Mouse (Mus musculus): ENCODE measurements around the gene Dnajc16.

Dnajc16 gene

GRCm38 (mm10) chr4:141763476-141763875 lies 27.3 kb downstream of the Dnajc16 start:
- DNase-seq (ENCODE audit: low spot score): no peak

- DNase-seq (ENCODE audit: low spot score): no peak
Observed at GRCm38 (mm10) chr4:141762102-141762598, 28.6 kb downstream of the Dnajc16 start.

DNA sequence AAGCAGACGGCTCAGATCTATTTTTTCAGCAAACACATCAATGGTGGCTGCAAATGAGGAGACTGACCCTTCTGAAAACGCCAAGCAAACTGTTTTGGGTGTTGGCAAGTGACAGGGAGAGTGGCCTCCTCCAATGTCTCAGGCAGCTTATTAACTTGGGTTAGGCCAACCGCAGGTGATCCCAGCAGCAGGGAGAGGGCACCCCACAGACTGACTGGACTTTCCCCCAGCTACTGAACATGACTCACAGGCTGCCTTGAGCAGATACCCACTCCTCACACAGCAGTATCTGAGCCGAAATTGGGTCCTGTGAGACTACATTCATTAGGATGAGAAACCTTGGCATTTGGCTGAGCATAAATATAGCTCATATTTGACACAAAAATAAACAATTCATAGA lies 29.8 kb downstream of the Dnajc16 start:
- DNase-seq (ENCODE audit: low spot score): no peak

GRCm38 (mm10) chr4:141758874-141759542 lies 31.7 kb downstream of the Dnajc16 start:
- DNase-seq (ENCODE audit: low spot score): no peak

DNA sequence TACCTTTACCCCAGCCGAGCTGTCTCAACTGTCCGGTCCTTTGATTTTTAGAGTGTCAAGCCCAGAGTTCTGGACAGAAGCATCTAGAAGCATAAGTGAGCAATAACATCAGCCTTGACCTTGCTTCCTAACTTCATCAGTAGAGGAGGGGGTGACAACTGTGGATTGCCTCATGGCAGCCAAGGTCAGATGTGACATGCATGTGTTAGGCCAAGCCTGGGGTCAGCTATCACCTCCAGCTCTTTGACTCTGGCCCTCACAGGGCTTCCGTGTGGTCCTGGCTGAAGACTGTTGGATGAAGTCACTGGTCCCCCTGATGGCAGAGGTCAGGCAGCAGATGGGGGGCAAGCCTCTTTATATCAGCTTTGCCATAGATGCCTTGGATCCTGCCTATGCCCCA lies 33.6 kb downstream of the Dnajc16 start:
- no peak for DNase-seq (ENCODE audit: low spot score)

DNA sequence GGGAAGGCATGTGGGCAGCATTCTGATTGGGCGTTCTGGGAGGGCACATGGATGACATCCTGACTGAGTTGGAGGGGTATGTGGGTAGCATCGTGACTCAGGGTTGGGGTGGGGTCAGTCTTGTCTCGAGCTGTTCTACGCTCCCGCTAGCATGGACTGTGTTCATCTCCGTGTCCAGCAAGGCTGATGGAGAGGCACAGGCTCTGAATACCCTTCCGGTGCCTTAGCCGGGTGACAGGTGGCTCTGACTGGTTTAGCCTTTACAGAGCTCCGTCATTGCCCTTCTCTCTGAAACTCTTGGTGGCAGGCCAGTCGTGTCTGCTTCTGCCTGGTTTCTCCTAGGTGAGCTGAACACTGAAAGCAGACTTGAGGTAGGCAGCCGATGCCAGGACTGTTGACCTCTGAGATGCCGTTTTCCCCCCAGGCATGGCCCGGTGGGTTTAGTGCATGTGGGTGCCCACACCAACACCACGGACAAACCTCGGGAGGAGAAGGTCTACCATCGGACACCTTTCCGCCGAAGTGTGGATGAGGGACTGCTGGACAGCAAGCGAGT lies 35.3 kb downstream of the Dnajc16 start:
- DNase-seq (ENCODE audit: low spot score): no peak

DNA sequence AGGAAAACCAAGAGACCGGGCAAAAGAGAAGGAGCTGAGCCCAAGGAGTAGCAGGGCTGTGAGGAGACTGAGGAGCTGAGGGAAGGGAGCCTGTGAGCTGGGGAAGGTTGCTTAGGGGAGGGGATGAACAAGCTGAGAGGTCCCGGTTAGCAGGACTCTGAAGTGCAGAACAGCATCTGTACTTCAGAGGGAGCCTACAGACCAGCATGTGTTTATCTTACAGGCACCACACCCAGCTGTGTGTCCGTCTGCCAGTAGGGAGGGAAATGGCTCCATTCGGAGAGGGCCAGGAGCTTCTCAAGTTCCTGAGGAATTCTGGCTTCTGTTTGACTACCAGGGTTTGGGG lies 38.7 kb downstream of the Dnajc16 start:
- DNase-seq (ENCODE audit: low spot score): peak; percentile 28

DNA sequence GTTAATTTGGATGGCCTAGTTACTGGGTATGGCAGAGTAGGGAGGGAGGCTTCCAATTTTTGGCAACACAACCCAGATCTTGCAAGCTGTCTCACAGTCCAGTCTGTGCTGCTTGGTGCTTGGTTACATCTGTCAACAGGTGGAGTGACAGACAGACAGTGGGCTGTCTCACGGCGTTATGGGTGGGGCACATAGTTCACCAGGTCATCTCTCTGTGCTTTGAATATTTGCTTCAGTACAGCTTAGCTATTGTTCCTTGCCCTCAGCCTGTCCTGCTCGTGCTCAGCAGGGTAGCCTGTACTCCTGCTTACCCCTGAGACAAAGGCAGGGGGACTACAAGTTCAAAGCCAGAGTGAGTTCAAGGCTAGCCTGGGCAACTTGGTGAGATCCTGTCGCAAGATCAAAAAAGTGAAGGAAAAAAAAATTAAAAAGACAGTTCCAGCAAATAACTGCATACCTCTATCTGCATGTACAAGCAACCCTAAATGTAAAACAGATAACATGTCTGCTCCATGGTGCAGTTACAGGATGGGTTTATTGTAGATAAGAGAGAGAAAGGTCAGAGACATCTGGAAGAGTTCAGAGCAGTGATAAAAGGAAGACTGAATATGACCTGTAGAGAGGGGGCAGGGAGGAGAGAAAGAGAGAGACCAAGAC lies 39.2 kb downstream of the Dnajc16 start:
- DNase-seq (ENCODE audit: low spot score): no peak

DNA sequence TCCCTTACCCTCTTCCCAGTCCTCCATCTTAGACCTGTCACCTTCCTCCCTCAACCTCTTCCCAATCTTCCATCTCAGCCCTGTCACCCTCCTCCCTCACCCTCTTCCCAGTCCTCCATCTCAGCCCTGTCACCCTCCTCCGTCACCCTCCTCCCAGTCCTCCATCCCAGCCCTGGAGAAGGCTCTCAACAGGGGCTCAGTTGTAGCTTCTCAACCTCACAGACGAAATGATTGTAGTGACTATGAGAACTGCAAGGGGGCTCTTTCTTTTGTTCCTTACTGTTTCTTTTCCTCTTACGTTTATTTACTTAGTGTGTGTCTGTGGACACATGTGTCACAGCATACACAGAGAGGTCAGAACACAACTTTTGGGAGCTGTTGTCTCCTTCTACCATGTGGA lies 39.9 kb downstream of the Dnajc16 start:
- DNase-seq (ENCODE audit: low spot score): no peak

GRCm38 (mm10) chr4:141749557-141749956 lies 41.2 kb downstream of the Dnajc16 start:
- DNase-seq (ENCODE audit: low spot score): no peak

GRCm38 (mm10) chr4:141746578-141747346 lies 44.0 kb downstream of the Dnajc16 start, which contains the start of gene Agmat:
Gene Agmat (plus strand): TSS chr4:141746672.
- no peak for DNase-seq (ENCODE audit: low spot score)

DNA sequence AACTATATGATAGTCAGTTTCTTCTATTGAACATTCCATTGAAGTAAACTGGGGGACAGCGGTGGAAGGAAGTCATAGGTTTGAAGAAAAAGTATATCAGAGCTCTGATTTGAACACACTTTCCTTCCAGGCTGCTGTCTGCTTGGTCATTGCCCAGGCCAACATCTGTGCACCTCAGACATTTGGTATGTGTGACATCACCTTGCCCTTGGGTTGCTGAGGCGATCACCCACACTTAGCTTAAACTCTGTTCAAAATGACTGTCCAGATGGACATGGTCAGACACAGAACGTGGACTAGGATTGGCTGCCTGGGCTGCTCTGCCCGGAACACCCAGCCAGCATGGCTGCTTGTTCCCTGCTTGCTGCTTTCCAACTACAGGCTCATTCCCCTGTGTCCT lies 48.4 kb downstream of the Dnajc16 start:
- DNase-seq (ENCODE audit: low spot score): no peak

- DNase-seq (ENCODE audit: low spot score): no peak
Observed at GRCm38 (mm10) chr4:141741856-141742255, 48.9 kb downstream of the Dnajc16 start.

DNA sequence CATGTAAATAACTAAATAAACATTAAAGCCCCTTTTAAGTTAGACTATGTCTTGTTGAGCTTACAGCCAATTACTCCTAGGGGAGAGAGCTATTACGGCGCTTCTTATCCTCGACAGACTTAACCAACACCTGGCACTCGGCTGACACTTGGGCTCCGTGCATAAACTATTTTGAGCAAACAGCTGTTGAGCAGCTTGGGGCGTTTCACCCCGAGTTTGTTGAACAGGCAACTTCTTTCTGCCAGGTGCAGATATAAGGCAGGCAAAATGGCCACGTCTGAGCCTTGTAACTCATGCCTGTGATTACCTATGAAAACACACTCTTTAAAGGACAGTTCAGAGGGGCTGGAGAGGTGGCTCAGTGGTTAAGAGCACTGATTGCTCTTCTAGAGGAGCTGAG lies 52.7 kb downstream of the Dnajc16 start:
- DNase-seq (ENCODE audit: low spot score): no peak

- no peak for DNase-seq (ENCODE audit: low spot score)
Observed at GRCm38 (mm10) chr4:141736856-141737255, 53.9 kb downstream of the Dnajc16 start.

GRCm38 (mm10) chr4:141735206-141735560 lies 55.5 kb downstream of the Dnajc16 start:
- no peak for DNase-seq (ENCODE audit: low spot score)

- DNase-seq (ENCODE audit: low spot score): peak; percentile 94
Observed at GRCm38 (mm10) chr4:141734446-141735205, 56.1 kb downstream of the Dnajc16 start.

- no peak for DNase-seq (ENCODE audit: low spot score)
Observed at GRCm38 (mm10) chr4:141731766-141732165, 59.0 kb downstream of the Dnajc16 start.

GRCm38 (mm10) chr4:141730401-141730800 lies 60.3 kb downstream of the Dnajc16 start:
- DNase-seq (ENCODE audit: low spot score): no peak

GRCm38 (mm10) chr4:141729266-141729665 lies 61.5 kb downstream of the Dnajc16 start:
- no peak for DNase-seq (ENCODE audit: low spot score)

GRCm38 (mm10) chr4:141725738-141726137 lies 65.0 kb downstream of the Dnajc16 start:
- no peak for DNase-seq (ENCODE audit: low spot score)

GRCm38 (mm10) chr4:141725277-141725676 lies 65.5 kb downstream of the Dnajc16 start:
- no peak for DNase-seq (ENCODE audit: low spot score)

All from MN1 (cell line).